Mouse (Mus musculus) neural tube, embryonic 15.5 days (tissue): ENCODE data around the gene Gm1043. TPM values are rescaled to one million over a fixed set of nuclear protein-coding genes. Genes with fewer than 3 reads are reported as not detected.

Source experiments
- ATAC-seq: fragments of 200-750 bp; cut with Nextera tagmentation; 2 replicates; pipeline ENCODE4 v1.8.0; 2017; ENCODE audit warnings: mild to moderate bottlenecking, moderate TSS enrichment, moderate library complexity; ENCODE audit not compliant: low FRiP score
- H3K27ac ChIP-seq: fragments of 300-500 bp; sonication (generic); replicated peaks from 2 replicates; pipeline ENCODE4 v1.5.1; 2015; ENCODE audit warnings: mild to moderate bottlenecking, inconsistent platforms
- H3K27me3 ChIP-seq: fragments of 300-500 bp; sonication (generic); replicated peaks from 2 replicates; pipeline ENCODE4 v1.6.1; 2015; ENCODE audit warnings: inconsistent platforms
- H3K36me3 ChIP-seq: fragments of 300-500 bp; sonication (generic); 2 replicates; pipeline ENCODE4 v1.6.1; 2015; ENCODE audit warnings: inconsistent platforms
- H3K4me1 ChIP-seq: fragments of 300-500 bp; sonication (generic); 2 replicates; pipeline ENCODE4 v1.6.1; 2015; ENCODE audit warnings: inconsistent platforms
- H3K4me2 ChIP-seq: fragments of 300-500 bp; sonication (generic); 2 replicates; pipeline ENCODE4 v1.6.1; 2015; ENCODE audit warnings: inconsistent platforms, mild to moderate bottlenecking, moderate library complexity
- H3K4me3 ChIP-seq: fragments of 300-500 bp; sonication (generic); replicated peaks from 2 replicates; pipeline ENCODE4 v1.5.1; 2015; ENCODE audit warnings: mild to moderate bottlenecking, inconsistent platforms
- H3K9ac ChIP-seq: fragments of 300-500 bp; sonication (generic); replicated peaks from 2 replicates; pipeline ENCODE4 v1.6.1; 2015; ENCODE audit warnings: mild to moderate bottlenecking, inconsistent platforms
- H3K9me3 ChIP-seq: fragments of 300-500 bp; sonication (generic); replicated peaks from 2 replicates; pipeline ENCODE4 v1.6.1; 2016; ENCODE audit warnings: inconsistent platforms
- WGBS: fragments of 180-500 bp; shearing (Covaris S2); methylation state at CpG from one replicate; pipeline ENCODE4 v1.1.7; 2015; ENCODE audit warnings: mixed read lengths; 5-methylcytosine and 5-hydroxymethylcytosine counted together
- polyA plus RNA-seq: library from polyadenylated mRNA; unstranded; fragments of >200 nt; fragmentation: Nextera tagmentation; extraction: Ambion mirVana; gene quantifications from 2 replicates; pipeline ENCODE4 v1.2.1, GENCODE M21; 2015

The Gm1043 gene
- polyA plus RNA-seq, 1 experiment from 2014 or later, result 2.1 TPM

DNA sequence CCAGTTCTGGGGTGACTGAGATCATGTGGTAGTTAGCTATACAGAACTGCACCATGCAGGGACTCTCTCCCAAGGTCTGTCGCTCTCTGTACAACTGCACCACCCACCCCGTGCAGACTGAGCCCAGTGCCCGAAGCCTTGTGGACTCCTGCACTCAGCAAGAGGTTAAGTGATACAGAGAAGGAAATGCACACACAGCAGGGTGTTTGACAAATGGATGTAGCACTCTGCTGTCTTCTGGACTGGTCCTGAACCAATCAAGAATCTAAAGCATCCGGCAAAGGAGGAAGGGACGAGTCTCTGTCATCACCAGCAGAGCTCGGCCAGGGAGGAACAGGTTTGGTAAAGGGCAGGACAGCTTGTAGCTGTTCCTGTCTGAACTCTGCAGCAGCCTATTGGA lies 12.4 kb downstream of the Gm1043 start:
- no peak overlapping the region for H3K9ac ChIP-seq
- WGBS, result 69% methylated on average over 6 of the region's 6 CpGs

DNA sequence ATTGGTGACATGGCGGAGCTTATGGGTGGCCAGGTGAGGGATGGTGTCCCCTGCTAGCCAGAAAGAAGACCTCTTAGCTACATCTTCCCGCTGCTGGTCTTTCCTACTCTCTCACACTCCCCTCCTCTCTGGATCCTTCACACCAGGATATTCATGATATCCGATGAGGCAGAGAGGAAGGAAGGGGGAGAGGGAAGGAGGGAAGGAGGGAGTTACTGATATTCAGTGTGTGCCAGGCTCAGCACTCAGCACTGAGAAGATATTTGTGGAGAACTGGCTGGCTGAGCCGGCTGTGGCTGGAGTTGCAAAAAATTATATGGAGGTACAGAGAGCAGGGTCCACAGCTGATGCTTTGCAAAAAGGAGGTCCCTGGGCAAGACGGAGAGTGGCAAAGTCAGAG lies 15.6 kb downstream of the Gm1043 start:
- 75% methylated on average over 5 of the region's 5 CpGs for WGBS
- Histone ChIP-seq H3K4me1 (0 out of 2 replicates have a peak, but pooled peaks cover 6% of the 10 kb centered on the region), H3K27ac (no peak overlapping the region), H3K36me3 (peaks cover 13% of the 10 kb centered on the region; the same call in 1 of the 2 replicates), H3K27me3 (no peaks in the 10 kb centered on the region), H3K4me3 (no peak overlapping the region), H3K9me3 (no peaks in the 10 kb centered on the region), H3K4me2 (no peak overlapping the region), H3K9ac (no peak overlapping the region)
- ATAC-seq, result no peak

More for the DNA sequence above, 12.4 kb downstream of the Gm1043 start:
- Histone ChIP-seq H3K4me1 (no peaks in the 10 kb centered on the region), H3K4me2 (no peak overlapping the region), H3K9me3 (no peaks in the 10 kb centered on the region), H3K27ac (no peak overlapping the region), H3K27me3 (peaks cover under 1% of the 10 kb centered on the region; the same call in 1 of the 2 replicates), H3K36me3 (peaks cover 13% of the 10 kb centered on the region; the same call in 1 of the 2 replicates), H3K4me3 (no peak overlapping the region)
- no peak for ATAC-seq

DNA sequence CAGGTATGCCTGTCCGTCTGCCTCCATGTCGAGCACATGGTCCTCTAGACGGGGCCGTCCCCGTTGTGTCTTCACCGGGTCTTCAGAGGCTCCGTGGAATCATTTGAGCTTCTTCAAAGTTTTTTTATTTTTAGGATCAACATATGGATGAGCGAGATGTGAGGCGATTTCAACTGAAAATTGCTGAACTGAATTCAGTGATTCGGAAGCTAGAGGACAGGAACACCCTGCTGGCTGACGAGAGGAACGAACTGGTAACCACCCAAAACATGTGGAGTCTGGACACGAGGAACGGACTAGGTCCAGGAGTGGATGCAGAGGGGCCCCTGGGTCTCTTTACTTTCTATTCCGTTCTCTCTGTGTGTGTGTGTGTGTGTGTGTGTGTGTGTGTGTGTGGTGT lies 16.5 kb downstream of the Gm1043 start:
- Histone ChIP-seq H3K9ac (no peak overlapping the region), H3K27me3 (no peaks in the 10 kb centered on the region), H3K9me3 (no peaks in the 10 kb centered on the region), H3K4me2 (no peak overlapping the region), H3K4me3 (no peak overlapping the region), H3K27ac (no peak overlapping the region), H3K36me3 (peaks cover 19% of the 10 kb centered on the region; the same call in 1 of the 2 replicates), H3K4me1 (0 out of 2 replicates have a peak, but pooled peaks cover 7% of the 10 kb centered on the region)
- ATAC-seq, result no peak
- WGBS, result 80% methylated on average over 15 of the region's 15 CpGs

DNA sequence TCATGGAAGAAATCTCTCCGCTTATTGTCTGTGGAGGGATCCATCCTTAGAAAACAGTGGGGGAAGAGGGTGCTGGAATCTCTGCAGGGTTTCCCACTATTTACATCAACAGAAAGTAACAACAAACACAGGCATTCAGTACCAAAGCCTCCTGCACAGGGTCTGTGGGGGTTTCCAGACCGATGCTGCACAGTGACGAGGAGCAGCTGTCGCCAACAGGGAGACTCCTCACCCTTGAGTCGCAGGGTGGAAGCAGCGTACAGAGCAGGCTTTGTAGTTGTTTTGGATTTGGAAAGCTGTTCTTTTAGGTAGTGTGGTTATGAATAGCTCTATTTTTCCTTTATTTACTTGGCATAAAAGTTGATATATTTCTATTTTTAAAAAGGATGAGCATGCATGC lies 16.9 kb downstream of the Gm1043 start:
- peaks cover 19% of the 10 kb centered on the region; the same call in 1 of the 2 replicates for H3K36me3 ChIP-seq
- no peak for ATAC-seq
- H3K4me1 ChIP-seq, result 0 out of 2 replicates have a peak, but pooled peaks cover 7% of the 10 kb centered on the region
- H3K9me3 ChIP-seq, result no peaks in the 10 kb centered on the region
- H3K27me3 ChIP-seq, result no peaks in the 10 kb centered on the region
- no peak overlapping the region for H3K4me2 ChIP-seq
- no peak overlapping the region for H3K9ac ChIP-seq
- H3K4me3 ChIP-seq, result no peak overlapping the region
- H3K27ac ChIP-seq, result no peak overlapping the region
- WGBS, result 60% methylated on average over 6 of the region's 6 CpGs

DNA sequence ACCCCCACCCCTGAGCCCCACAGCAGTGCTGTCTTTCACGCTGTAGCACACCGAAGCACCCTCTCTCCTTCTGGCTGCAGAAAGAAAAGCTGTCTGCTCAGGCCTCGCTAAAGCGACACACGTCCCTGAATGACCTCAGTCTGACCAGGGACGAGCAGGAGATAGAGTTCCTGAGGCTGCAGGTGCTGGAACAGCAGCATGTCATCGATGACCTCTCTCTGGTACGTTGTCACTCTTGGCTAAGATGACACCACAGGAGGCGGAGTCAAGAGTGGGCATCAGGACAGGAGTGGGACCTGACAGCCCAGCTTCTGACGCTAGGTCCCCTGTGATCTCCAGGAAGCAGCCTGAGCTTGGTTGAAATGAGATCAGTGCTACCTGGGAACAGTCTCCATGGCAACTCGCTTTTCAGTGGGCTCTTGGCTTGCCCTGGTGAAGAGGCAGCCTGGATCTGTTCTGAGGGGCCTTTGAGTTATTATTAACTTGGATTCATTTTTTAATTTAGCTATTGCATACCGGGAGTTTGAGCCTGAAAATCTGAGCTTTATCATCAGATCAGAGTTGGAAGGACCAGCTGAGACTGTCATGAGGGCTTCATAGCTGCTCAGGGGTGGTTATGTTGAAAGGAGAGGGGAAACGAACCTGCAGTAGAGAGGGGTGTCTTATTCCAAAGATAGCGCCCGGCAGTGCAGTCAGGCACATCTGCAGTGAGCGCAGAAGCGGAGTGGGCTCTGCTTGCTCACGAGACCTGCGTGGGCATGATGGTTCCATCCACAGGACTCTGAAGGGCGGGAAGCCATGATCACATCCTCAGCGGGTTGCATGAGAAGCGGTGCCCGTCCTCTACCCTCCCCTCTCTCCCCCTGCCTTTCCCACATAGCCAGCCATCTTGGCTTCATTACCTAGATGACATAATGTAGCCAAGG lies 20.6 kb downstream of the Gm1043 start:
- Histone ChIP-seq H3K9ac (no peak overlapping the region), H3K9me3 (no peaks in the 10 kb centered on the region), H3K4me2 (no peak overlapping the region), H3K27ac (peak overlapping the region; percentile 58), H3K27me3 (no peaks in the 10 kb centered on the region), H3K36me3 (peaks cover 11% of the 10 kb centered on the region; the same call in 1 of the 2 replicates), H3K4me3 (no peak overlapping the region), H3K4me1 (0 out of 2 replicates have a peak, but pooled peaks cover 7% of the 10 kb centered on the region)
- ATAC-seq, result peak; percentile 29; the same call in 1 of the 2 replicates
- 78% methylated on average over 23 of the region's 23 CpGs for WGBS

DNA sequence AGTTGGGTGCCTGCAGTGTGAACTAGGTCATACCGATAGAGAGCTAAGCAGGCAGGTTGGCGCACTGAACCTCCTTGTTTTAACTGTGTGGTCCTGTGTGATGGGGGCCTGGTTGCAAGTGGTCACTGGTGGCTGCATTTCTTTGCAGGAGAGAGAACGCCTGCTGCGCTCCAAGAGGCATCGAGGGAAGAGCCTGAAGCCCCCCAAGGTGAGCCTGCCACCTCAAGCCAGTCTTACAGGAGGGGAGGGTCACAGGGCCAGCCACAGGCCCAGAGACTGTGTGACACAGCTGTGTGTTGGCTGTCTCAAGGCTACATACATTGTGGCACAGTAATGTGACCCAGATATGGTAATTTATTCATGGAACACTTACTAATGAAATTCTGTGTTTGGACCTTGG lies 21.9 kb downstream of the Gm1043 start:
- Histone ChIP-seq H3K4me1 (0 out of 2 replicates have a peak, but pooled peaks cover 7% of the 10 kb centered on the region), H3K27ac (no peak overlapping the region), H3K27me3 (no peaks in the 10 kb centered on the region), H3K4me3 (no peak overlapping the region), H3K9me3 (no peaks in the 10 kb centered on the region), H3K4me2 (no peak overlapping the region), H3K9ac (no peak overlapping the region), H3K36me3 (peaks cover 10% of the 10 kb centered on the region; the same call in 1 of the 2 replicates)
- WGBS, result 85% methylated on average over 5 of the region's 5 CpGs
- ATAC-seq, result no peak

DNA sequence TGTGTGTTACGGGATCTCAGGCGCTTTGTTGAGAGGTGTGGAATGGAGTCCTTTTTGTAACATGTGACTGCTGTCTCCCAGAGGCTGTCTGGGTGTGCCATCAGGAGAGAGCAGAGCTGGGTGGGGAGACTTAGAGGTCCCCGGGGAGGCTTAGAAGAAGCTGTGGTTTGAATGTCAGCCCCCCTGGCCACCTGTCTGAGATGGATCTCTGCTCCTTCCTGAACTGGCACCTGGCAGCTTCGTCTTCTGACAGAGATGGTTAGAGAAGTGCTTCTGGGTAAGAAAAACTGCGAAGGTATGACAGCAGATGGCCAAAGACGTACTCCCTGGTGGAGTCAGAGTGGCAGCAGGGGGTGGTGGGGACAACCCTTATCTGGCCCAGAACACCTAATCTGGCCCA lies 22.4 kb downstream of the Gm1043 start:
- WGBS, result 89% methylated on average over 6 of the region's 6 CpGs
- ATAC-seq, result no peak
- H3K36me3 ChIP-seq, result peaks cover 10% of the 10 kb centered on the region; the same call in 1 of the 2 replicates
- H3K9ac ChIP-seq, result no peak overlapping the region
- no peaks in the 10 kb centered on the region for H3K9me3 ChIP-seq
- no peak overlapping the region for H3K27ac ChIP-seq
- H3K4me1 ChIP-seq, result 0 out of 2 replicates have a peak, but pooled peaks cover 7% of the 10 kb centered on the region
- no peaks in the 10 kb centered on the region for H3K27me3 ChIP-seq
- no peak overlapping the region for H3K4me2 ChIP-seq
- H3K4me3 ChIP-seq, result no peak overlapping the region

DNA sequence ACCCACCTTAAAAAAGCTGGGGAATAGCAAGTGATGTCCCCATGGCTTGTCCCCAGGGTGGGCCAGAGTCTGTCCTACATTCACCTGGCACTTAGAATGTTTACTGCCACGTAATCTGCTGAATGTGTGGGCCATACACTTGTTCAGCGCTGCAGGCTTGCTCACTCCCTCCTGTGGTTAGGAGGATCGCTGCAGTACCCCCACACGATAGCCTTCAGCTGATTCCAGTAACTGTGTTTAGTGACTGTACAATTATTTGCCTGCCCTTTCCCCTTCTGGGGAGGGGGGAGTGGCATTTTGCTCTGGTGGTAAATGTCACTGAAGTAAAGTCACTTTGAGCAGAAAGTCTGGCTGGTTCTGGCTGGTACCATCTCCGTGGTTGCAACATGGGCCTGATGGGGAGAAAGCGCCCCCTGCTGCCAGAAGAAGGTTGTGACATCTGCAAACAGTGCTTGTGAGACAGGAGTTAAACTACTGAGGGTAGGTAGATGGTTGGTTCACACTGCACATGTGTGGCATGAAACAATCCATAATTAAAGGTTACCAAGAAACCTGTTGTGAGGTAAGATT lies 24.2 kb downstream of the Gm1043 start:
- ATAC-seq, result peak; percentile 53
- no peaks in the 10 kb centered on the region for H3K27me3 ChIP-seq
- no peak overlapping the region for H3K9ac ChIP-seq
- H3K4me3 ChIP-seq, result no peak overlapping the region
- peaks cover 10% of the 10 kb centered on the region; the same call in 1 of the 2 replicates for H3K36me3 ChIP-seq
- H3K4me1 ChIP-seq, result 0 out of 2 replicates have a peak, but pooled peaks cover 7% of the 10 kb centered on the region
- no peak overlapping the region for H3K27ac ChIP-seq
- 29% methylated on average over 6 of the region's 6 CpGs for WGBS
- H3K9me3 ChIP-seq, result no peaks in the 10 kb centered on the region
- H3K4me2 ChIP-seq, result no peak overlapping the region

DNA sequence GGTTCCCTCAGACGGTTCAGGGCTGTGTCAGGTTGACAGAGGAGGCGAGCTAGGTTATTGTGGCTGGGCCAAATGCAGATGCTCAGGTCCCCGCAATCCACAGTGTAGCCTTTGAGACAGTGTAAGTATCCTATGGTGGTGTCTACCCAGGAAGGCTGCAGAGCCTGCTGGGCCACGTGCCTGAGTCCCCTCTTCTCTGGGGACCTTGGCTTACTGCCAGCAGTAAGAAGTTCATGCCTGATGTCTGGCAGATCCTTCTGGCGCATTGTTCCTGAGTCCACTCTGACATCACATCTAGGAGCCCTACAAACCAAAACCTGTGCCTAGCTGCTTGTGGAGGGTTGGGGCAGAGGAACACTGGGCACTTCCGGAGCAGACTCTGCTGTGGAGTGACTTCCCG lies 27.2 kb downstream of the Gm1043 start:
- H3K4me3 ChIP-seq, result no peak overlapping the region
- 74% methylated on average over 7 of the region's 7 CpGs for WGBS
- H3K36me3 ChIP-seq, result no peaks in the 10 kb centered on the region; the same call in 1 of the 2 replicates
- no peak overlapping the region for H3K4me2 ChIP-seq
- no peak for ATAC-seq
- H3K27me3 ChIP-seq, result no peaks in the 10 kb centered on the region
- no peak overlapping the region for H3K27ac ChIP-seq
- H3K9me3 ChIP-seq, result no peaks in the 10 kb centered on the region
- H3K4me1 ChIP-seq, result no peaks in the 10 kb centered on the region
- no peak overlapping the region for H3K9ac ChIP-seq

DNA sequence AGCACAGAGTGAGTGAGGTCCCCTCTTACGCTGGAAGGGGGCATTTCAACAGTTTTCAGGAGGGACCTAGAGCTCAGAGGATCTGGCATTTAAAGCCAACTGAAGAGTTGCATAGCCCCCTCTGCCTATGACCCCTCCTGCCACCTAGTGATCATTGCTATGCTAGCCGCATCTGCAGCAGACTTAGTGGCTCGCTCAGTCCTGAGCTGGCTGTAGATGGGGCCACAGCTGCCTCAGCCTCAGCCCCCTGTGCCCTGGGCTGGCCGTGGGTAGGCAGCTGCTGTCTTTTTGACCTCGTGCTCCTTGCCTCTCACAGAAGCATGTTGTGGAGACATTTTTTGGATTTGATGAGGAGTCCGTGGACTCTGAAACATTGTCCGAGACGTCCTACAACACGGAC lies 32.0 kb downstream of the Gm1043 start:
- Histone ChIP-seq H3K9me3 (no peaks in the 10 kb centered on the region), H3K27ac (no peak overlapping the region), H3K4me1 (no peaks in the 10 kb centered on the region), H3K36me3 (peaks cover 9% of the 10 kb centered on the region; the same call in 1 of the 2 replicates), H3K4me3 (no peak overlapping the region), H3K9ac (no peak overlapping the region), H3K4me2 (no peak overlapping the region), H3K27me3 (no peaks in the 10 kb centered on the region)
- 57% methylated on average over 9 of the region's 9 CpGs for WGBS
- ATAC-seq, result no peak

DNA sequence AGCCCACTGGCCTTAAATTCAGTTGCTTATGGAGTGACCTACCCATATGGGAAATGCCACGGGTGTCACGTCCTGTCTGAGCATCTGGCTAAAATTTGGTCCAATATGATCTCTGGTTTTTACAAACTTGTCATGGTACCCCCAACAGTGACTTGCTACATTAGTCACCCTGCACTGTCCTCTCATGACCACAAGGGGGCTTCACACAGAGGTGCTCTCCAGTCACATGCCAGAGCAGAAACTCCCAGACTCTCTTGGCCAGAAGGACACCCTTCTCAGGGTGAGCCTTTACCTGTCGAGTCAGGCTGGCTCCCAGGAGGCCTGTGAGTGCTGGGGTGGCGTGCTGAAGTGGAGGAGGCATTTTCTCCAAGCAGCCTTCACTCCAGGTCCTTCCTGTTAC lies 33.1 kb downstream of the Gm1043 start:
- Histone ChIP-seq H3K4me2 (no peak overlapping the region), H3K9me3 (no peaks in the 10 kb centered on the region), H3K9ac (no peak overlapping the region), H3K4me1 (no peaks in the 10 kb centered on the region), H3K27ac (no peak overlapping the region), H3K27me3 (no peaks in the 10 kb centered on the region), H3K4me3 (no peak overlapping the region), H3K36me3 (peaks cover 9% of the 10 kb centered on the region; the same call in 1 of the 2 replicates)
- 60% methylated on average over 4 of the region's 4 CpGs for WGBS
- ATAC-seq, result no peak
